Mouse (Mus musculus): Measurements from ENCODE around the gene Mcf2l.

The Mcf2l gene

DNA sequence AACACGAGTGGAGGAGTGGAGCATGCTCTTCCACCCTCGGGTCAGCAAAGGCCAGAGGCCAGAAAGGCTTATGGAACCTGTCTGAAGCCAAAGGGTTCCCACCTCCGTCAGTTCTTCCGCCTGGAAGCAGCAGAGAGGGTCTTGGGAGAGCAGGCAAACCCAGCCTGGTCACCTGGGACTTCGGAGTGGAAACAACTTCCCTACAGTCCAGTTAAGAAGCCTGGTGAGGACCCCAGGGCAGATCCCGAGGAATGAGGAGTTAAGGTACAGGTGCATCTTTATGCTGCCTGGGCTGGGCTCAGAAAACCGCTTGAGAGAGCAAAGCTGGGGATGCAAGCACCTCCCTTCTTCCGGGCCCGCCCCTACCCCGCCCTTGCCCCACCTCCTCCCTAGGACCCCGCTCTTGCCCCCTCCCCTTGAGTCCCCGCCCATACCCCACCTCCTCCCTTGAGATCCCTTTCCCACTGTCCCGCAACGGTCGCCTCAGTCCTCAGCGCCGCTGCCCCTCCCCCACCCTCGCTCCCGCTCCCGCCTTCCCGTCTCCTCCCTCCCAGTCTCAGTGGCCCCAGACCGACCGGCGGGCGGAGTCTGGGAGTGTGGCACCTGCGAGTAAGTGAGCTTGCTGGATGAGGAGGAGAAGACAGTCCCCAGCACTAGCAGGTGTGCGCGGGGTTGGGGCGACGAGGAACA, at the start of gene Mcf2l:
TSS of gene Mcf2l (plus strand) at position 450 of the 690 bp plus-strand sequence.
- peak; percentile 89 for DNase-seq

DNA sequence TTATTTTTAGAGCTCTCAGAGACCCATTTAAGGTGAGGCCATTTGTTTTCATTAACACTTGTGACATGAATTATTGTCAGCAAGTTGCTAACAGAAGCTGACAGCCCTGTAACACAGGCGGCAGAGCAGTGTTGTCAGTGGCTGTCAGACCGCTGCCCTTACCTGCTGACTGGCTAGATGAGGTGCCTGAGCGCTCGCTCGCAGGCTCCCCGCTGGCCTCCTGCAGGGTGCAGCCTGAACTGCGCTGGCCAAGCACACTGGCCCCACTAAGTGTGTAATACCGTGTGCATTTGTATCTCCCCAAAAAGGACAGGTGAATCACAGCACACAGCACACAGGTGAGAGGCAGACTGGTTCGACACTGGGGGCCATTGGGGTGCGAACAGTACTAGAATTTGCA, 49.0 kb upstream of the Mcf2l start:
- no peak for DNase-seq

DNA sequence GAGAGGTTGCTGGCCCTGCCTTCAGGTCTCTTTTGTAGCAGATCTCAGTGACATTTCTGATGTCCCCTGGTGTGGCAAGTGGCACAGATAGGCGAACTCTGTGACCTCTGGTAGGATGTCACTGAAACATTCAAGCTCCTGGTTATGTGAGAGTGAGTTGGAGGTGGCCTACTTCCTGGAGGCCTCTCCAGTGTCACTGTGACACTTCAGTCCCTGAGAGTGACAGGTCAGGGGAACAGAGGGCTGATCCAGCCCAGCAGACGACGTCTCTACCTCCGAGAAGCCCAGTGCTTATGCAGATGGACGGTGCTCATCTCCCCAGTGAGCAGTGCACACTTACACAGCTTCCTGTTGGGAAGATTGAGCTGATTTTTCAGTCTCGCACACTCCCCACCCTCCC, 48.4 kb upstream of the Mcf2l start:
- DNase-seq: no peak

DNA sequence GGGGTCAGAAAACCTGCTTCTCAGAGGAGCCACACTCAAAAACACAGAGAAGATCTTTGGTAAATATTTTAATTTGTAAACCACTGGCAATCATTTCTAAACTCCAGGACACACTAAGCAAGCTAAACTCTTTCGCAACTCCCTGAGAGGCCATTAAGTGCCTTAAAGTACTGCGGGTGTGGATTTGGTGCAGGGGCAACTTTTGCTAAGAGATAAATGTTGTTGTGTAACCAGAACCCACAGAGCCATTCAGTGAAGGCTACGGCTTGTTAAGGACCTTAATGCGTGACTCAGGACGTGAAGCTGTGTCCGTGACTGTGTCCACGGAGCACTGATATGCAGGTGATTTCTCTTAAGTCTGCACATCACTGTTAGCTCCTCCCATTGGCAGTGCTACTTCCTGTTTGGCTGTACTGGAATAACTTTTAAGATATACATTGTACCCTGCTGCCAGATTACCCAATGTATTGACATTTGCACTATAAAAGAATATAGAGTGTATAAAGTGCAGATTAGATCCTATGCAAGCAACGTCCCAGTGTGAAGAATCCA, 47.8 kb upstream of the Mcf2l start:
- no peak for DNase-seq

DNA sequence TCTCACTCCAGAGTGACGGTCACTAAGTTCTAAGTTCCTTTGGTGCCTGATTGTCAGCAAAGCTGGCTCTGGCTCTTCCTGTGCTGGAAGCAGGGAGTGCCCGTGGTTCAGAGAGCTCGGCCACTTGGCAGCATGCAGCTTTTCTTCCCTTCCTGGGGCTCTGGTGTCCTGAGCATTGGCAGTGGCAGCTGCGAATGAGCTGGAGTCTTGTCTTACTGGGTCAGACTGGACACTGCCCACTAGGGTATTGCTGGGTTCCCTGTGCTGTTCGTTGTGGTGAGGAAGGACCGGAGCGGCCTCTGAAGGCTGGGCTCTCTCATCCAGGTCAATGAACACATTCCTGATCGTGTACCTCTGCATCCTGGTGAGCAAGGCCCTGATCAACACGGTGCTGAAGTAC, 46.5 kb upstream of the Mcf2l start:
- no peak for DNase-seq

DNA sequence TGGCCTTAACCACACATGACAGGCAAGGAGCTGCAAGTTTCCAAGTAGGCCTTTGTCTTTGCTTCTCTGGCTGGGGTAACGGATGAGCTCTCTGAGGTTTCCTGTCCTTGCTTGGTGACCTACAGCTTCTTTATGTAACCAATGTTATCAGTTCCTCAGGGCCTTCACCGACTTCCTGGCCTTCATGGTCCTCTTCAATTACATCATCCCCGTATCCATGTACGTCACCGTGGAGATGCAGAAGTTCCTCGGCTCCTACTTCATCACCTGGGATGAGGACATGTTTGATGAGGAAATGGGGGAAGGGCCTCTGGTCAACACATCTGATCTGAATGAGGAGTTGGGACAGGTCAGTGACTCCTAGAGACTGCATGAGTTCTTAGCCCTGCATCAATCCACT, 45.3 kb upstream of the Mcf2l start:
- no peak for DNase-seq

DNA sequence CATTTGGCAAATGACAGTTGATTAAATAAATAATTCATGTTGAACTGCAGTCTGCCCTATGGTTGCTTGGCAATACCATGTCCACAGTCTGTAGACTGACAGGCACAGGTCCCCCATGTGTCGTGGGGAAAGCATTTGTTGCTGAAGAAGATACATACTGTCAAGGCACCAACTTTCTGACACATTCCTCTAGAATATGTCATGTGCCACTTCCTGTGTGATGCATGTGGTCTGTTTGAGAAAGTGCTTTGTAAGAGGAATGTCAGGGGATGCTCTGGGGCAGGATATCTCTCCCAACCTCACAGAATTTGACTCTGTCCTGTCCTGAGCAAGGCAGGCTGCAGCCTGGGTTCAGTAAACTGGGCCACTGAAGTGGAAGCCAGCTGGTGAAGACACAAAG, 44.2 kb upstream of the Mcf2l start:
- no peak for DNase-seq

DNA sequence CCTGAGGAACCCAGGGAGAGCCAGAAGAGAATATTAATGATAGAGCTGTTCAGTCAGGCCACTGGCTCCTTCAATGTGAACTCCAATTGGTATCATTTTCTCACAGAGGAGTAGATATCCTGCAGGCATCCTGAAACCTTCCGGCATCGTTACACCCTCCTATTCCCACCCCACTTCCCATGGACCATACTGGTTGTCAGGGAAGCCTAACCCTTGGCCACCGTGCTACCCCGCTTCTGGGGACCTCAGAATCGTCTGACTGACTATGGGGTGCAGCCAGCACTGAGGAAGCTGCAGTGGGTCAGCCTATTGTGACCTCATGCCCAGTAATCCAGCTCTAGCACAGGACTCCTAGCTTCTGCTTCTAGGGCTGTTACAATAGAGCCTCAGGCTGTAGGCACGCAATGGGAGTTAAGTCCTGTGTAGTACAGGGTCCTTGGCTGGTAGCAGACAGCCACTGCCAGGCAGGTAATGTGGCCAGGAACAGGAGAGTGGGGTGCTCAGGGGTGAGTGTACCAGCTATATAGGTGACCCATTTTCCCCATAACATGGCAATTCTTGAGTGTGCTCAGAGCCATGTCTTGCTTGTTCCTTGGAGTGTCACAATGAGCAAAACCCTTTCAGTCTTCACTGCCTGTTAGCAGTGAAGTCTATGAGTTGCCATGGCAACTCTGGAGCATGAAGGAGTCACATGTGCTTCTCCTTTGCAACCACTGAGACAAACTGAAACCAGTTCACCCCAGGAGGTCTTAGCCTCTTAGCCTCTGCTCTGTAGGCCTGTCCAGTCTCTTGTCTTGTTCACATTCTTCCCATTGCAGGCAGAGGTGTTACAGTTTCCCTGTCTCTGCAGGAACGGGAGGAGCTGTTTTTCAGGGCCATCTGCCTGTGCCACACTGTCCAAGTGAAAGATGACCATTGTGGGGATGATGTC, 41.7 kb upstream of the Mcf2l start:
- DNase-seq: no peak

DNA sequence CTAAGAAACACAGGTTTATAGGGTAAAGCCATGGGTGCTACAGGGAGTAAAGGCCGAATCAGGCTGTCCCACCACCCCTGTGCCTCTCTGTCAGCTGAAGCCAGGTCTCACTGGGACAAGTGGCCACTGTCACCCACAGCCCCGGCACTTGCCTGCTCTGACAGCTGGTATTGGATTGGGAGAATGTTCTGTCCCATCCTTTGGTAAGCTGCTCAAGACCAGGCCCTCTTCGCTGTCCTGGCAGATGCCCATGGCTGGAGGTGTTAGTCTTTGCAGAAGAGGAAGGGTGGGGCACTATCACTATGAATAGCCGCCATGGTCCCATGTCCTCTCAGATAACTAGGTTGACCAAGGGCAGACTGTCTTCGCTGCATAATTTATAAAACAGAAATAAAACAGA, 40.0 kb upstream of the Mcf2l start:
- DNase-seq: no peak

DNA sequence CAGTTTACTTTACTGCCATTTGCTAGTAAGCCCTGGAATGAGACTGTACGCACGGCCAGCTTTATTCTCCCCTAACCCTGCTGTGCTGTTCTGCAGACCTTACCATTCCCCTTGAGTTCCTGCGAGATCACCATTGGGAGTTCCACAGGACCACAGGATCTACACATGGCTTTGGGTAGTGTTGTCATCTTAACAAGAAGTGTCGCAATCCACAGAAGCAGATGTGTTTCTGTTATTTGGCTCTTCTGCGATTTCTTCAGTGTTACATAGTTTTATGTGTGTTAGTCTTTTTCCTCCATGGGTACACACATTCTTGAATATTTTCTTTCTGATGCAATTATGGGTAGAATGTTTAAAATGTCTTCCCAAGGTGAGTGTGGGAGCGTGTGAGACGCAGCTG, 32.8 kb upstream of the Mcf2l start:
- DNase-seq: no peak

DNA sequence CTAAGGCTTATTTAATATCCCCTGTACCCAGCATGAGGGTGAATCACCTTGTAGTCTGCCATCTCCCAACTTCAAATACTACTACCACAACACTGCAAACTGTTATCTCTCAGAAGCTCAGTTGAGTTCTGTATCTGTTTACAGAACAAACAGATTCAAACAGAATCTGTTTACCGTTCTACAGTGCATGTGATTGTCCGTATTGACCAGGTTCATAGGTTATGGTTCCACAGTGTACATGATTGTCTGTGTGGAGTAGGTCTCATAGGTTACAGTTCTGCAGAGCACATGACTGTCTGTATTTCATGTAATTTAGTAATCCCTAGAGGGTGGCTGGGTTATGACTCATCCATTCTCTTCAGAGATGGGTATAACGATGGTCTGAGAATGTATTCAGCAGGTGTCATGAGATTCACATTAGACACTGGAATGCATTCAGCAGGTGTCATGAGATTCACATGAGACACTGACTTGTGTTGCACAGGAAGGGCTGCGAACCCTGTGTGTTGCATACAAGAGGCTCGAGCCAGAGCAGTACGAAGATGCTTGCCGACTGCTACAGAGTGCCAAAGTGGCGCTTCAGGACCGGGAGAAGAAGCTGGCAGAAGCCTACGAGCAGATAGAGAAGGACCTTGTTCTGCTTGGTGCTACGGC, 31.1 kb upstream of the Mcf2l start:
- no peak for DNase-seq

DNA sequence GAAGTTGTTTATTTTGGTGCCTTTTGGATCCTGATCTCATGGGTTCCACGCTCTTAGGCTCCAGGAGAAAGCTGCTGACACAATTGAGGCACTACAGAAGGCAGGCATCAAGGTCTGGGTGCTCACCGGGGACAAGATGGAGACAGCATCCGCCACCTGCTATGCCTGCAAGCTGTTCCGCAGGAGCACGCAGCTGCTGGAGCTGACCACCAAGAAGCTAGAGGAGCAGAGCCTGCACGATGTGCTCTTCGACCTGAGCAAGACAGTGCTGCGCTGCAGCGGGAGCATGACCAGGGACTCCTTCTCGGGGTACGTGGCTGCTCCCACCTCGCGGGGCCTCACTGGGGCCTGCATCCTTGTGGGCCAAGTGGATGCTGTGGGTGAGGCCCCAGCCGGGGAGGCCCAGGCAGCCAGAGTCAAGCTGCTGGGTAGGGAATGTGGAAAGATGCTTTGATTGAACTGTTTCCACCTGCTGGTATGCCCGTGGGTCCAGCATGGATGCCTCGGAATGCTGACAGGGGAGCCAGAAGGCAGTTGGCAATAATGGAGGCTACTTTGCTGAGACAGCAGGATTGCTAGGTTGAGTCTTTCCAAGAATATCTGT, 29.2 kb upstream of the Mcf2l start:
- DNase-seq: peak; percentile 54

DNA sequence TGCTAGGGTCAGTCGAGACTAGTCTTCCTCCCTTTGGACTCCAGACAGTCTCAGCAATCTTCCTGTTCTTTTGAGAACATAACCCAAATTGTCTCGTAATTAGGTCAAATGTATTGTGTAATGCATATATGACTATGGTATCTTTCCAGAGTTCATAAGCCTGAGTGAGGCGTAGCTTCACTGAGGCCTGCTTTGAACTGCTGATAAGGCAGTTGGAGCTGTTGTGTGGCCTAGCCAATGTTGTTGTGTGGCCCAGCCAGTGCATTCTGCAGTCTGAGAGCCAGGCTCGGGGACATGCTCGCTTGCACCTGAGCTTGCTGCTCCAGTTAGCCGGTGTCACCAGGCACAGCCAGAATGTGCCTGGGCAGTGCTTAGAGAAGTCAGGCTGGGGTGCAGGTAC, 27.2 kb upstream of the Mcf2l start:
- DNase-seq: no peak

DNA sequence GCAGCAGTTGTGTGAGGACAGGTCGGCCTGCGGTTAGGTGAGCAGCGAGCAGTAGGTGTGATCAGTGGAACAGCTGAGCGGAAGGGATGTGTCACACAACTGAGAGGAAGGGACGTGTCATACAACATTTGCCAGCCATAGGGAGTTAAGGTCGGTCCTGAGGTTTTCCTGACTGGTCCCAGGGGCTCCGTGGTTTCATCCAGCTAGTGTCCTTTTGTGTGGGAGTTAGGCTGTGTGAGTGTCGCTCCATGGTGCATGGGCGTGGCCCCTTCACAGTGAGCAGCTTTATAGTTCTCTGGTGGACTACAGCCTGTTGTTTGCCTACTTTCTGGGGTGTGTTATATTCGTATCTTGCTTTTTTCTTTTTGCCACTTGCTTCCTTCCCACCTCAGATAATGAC, 22.4 kb upstream of the Mcf2l start:
- no peak for DNase-seq

DNA sequence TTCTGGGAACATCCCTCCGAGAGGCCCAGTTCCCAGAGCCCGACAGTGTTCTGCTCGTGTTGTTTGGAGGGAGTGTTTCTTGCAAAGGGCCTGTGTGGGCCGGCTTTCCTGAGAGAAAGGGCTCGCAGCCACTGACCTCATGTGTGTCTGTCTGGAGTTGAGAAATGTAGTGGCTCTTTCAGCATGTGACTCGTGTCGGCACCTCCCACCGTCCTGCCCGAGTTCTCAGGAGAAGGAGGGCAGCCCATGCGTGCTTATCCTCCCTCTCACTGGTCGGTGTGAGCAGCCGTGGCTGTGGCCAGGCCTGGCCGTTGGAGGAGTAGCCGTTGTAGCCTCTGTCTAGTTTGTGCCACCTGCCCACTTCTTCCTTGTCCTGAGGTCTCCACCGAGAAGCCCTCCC, 17.6 kb upstream of the Mcf2l start:
- no peak for DNase-seq

DNA sequence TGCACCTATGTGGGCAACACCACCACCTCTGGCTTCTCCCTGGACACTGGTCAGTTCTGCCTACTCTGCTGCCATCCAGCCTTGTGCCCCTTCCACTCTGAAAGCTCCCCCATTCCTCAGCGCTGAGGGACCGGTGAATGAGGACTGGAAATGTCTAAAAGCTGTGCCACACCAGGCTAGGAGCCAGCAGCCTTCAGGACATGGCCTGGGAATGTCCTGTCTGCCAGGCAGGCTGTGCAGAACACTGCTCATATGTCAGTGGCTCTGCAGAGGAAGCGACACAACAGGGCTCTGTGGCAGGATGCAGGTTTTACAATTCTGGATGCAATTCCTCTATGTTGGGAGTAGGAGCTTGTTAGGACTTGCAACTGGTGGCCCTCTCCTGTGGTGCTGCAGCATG, 10.5 kb upstream of the Mcf2l start:
- peak; percentile 81 for DNase-seq

DNA sequence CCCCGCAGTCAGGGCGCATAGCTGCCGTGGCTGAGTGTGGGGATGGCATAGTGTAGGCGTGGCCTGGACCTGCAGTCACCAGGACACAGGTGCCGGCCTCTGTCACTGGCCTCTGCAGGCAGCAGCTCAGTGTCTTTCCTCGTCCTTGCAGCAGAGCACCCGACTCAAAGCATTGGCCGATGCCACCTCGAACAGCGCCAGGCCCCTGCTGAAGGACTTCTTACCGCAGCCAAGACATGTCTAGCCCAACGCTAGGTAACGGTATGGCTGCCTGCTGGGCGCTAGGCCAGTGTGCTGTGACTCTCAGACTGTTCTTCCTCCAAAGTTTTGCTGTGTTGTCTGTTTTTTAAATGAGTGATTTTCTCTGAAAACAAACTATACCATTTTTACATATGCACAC, 10.0 kb upstream of the Mcf2l start:
- peak; percentile 53 for DNase-seq

DNA sequence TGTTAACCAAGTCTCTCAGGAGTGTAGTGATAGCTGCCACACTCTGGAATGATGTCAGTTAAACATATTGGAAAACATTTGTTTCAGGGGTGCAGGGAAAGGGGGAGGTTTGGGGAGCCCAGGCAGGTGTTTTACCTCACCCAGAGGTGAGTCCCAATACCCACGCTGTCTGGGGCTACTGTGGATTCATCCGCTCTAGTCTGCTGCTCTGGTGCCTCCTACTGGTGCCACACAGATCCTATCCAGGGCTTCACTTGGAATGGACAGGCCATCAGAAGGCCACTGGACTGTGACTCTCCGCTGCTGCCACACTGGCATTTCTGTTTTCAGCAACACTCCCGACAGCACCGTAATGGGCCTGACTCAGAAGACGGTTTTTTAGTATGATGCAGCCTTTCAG, 7.8 kb upstream of the Mcf2l start:
- DNase-seq: no peak

DNA sequence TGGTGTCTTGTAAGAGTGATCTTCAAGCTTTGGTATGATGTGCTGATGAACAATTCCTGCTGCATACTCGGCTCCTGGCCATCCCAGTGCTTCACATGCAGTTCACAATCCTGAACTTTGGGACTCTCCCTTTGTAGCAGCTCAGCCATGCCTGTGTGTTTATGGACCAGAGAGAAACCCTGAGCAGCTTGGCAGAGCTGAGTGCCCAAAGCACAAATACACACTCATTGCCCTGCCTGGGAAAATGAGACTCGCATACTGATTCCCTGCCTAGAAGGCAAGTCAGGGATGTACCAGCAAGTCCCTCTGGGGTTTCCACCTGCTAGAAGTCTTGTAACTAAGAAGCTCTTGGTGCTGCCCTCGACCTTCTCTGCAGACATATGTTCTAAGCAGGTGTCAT, 3.9 kb upstream of the Mcf2l start:
- no peak for DNase-seq

DNA sequence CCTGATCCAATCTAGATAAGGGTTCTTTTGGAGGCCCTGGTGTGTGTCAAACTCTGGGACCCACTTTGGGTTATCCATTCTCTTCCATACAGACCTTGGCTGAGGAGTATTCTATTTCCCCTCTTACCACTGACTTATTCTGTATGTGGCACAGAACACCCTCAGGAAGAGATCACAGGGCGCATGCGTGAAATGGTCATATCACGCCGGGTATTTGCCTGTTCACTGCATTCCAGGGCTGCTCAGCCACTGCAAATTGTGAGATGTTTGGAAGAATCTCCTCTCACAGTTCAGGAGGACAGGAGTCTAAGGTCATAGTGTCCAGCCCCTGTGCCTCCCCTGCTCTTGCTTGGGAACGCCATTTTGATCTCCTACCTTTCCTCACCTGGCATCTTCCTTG, 3.0 kb upstream of the Mcf2l start:
- DNase-seq: no peak

DNA sequence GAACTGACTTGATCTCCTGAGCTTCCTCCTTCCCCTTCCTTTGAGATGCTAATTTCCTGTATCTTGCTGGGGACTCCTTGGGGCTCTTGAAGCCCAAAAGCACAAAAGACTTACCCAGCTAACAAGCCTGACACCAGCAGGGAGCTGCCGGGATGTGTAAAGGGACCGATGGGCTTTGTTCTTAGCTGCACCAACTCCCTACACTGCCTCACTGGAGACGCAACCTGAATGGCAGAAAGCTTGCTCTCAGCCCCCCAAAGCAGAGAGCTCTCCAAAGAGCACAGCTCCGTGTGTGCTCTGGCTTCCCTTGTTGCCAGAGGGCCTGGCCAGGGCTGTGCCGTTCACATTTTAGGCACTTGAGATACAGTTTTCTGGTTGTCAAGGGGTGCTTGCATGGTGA, 2.1 kb upstream of the Mcf2l start:
- DNase-seq: peak; percentile 24

DNA sequence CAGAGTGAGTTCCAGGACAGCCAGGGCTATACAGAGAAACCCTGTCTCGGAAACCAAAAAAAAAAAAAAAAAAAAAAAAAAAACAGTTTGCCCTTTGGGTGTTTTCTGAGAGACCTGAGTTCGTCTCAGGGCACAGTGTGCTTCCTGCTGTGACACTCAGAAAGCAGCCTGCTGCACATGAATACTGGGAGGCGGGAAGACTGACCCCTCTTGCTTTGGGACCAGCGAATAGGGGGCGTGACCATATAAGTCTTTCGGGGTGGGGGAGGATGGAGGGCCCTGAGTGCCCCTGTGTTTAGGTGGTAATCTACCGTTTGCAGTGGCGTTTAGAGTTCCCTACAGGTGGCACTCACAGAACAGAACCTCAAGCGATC, 636 bp upstream of the Mcf2l start:
- DNase-seq: no peak

DNA sequence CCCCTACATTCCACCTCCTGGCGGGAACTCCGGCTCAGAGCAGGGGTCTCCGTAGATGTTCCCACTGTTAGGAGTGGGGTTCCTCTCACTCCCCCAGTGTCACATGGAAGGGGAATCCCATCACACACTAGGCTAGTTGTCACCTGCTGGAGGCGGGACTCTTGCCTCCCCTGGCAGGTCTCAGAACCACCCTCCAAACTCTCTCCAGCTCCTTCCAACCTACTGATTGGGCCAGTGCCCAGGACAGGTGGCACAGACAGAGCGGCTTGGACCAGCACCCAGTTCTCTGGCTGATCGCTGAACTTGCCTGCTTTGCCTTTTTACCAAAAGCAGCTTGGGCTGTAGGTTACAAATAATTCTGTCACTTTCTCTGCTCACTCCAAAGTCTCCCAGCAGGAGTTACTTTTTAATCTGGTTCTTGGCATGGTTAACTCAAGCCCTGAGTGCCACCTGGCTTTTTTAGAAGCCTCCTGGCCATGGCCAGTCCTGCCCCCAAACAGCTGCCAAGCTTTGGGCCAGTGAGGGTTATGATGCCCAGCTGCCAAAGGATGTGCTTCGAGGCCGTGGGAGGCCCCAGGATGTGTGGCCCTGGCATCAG, 687 bp downstream of the Mcf2l start:
- peak; percentile 98 for DNase-seq
